Mouse (Mus musculus) heart, embryonic 11.5 days (tissue): ENCODE results near the gene Phldb3. TPM values are rescaled to one million over a fixed set of nuclear protein-coding genes. Genes with fewer than 3 reads are reported as not detected.

Experiments
- ATAC-seq: fragments of 200-750 bp; cut with Nextera tagmentation; replicated peaks from 2 replicates; pipeline ENCODE4 v1.8.0; 2017; ENCODE audit warnings: moderate library complexity; ENCODE audit not compliant: insufficient number of reproducible peaks, low FRiP score, low TSS enrichment
- H3K27ac ChIP-seq: fragments of 300-500 bp; sonication (generic); 2 replicates; pipeline ENCODE4 v1.5.1; 2014; ENCODE audit warnings: mild to moderate bottlenecking, low read depth, low read length
- H3K27me3 ChIP-seq: fragments of 300-500 bp; sonication (generic); 2 replicates; pipeline ENCODE4 v1.6.1; 2014; ENCODE audit warnings: mild to moderate bottlenecking, low read length, mixed read lengths; ENCODE audit not compliant: control insufficient read depth, insufficient read depth
- H3K36me3 ChIP-seq: fragments of 300-500 bp; sonication (generic); 2 replicates; pipeline ENCODE4 v1.6.1; 2014; ENCODE audit warnings: mild to moderate bottlenecking, low read length, moderate library complexity, mixed read lengths; ENCODE audit not compliant: control insufficient read depth, insufficient read depth
- H3K4me1 ChIP-seq: fragments of 300-500 bp; sonication (generic); 2 replicates; pipeline ENCODE4 v1.6.1; 2014; ENCODE audit warnings: low read length; ENCODE audit not compliant: control insufficient read depth, insufficient read depth
- H3K4me2 ChIP-seq: fragments of 300-500 bp; sonication (generic); 2 replicates; pipeline ENCODE4 v1.6.1; 2014; ENCODE audit warnings: mild to moderate bottlenecking, moderate library complexity
- H3K4me3 ChIP-seq: fragments of 300-500 bp; sonication (generic); 2 replicates; pipeline ENCODE4 v1.5.1; 2014; ENCODE audit warnings: low read depth, low read length
- H3K9ac ChIP-seq: fragments of 300-500 bp; sonication (generic); 2 replicates; pipeline ENCODE4 v1.6.1; 2014; ENCODE audit warnings: mild to moderate bottlenecking, low read depth, low read length, moderate library complexity
- H3K9me3 ChIP-seq: fragments of 300-500 bp; sonication (generic); replicated peaks from 2 replicates; pipeline ENCODE4 v1.6.1; 2016; ENCODE audit warnings: low read length; ENCODE audit not compliant: control insufficient read depth
- WGBS: fragments of 180-500 bp; shearing (Covaris S2); extraction: QIAGEN DNeasy Blood & Tissue Kit; methylation state at CpG from one replicate; pipeline ENCODE4 v1.1.7; 2014; ENCODE audit not compliant: insufficient replicate concordance; 5-methylcytosine and 5-hydroxymethylcytosine counted together
- polyA plus RNA-seq: library from polyadenylated mRNA; unstranded; fragments of >200 nt; fragmentation: Nextera tagmentation; extraction: Ambion mirVana; gene quantifications from 2 replicates; pipeline ENCODE4 v1.2.1, GENCODE M21; 2014

The Phldb3 gene
- polyA plus RNA-seq, 1 experiment from 2014 or later: 0.06 TPM

DNA sequence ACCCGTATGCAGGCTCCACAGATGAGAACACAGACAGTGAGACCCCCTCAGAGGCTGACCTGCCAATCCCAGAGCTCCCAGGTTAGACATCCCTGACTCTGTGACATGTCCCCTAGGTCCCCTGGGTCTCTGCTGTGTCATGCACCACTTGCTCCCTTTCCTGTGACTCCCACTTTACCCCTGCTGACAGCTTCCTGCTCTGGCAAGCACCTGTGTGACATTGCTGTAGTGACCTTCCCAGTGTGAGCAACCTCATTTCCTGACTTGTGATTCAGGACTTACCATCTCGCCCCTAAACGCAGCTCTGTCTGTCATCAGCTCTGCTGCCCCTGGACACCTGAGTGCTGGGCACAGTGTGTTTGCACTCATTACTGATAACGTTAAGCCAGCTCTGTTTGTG lies 39.5 kb upstream of the Phldb3 start:
- Histone ChIP-seq H3K27me3 (no peaks in the 10 kb centered on the region), H3K9me3 (no peaks in the 10 kb centered on the region), H3K4me2 (no peak overlapping the region), H3K27ac (no peak overlapping the region), H3K4me3 (no peak overlapping the region), H3K4me1 (no peaks in the 10 kb centered on the region), H3K36me3 (peaks cover 22% of the 10 kb centered on the region), H3K9ac (no peak overlapping the region)
- 85% methylated on average over 4 of the region's 4 CpGs for WGBS
- no peak for ATAC-seq

DNA sequence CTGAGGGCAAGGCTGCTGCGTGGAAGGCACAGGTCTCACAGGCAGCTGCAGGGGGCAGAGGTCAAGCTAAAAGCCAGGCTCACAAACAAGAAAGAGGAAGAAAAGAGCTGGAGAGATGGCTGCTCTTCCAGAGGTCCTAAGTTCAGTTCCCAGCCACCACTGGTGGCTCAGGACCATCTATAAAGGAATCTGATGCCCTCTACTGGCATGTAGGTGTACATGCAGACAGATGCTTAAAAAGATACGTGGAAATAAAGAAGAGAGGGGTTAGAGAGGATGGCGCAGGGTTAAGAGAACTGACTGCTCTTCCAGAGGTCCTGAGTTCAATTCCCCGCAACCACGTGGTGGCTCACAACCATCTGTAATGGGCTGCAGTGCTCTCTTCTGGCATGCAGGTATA lies 38.1 kb upstream of the Phldb3 start:
- Histone ChIP-seq H3K4me2 (no peak overlapping the region), H3K9ac (no peak overlapping the region), H3K27me3 (no peaks in the 10 kb centered on the region), H3K4me1 (no peaks in the 10 kb centered on the region), H3K9me3 (no peaks in the 10 kb centered on the region), H3K36me3 (peaks cover 22% of the 10 kb centered on the region), H3K4me3 (no peak overlapping the region), H3K27ac (no peak overlapping the region)
- 59% methylated on average over 5 of the region's 5 CpGs for WGBS
- no peak for ATAC-seq

- no peaks in the 10 kb centered on the region for H3K27me3 ChIP-seq
- no peak for ATAC-seq
- no peak overlapping the region for H3K9ac ChIP-seq
- WGBS: 61% methylated on average over 12 of the region's 12 CpGs
- H3K4me2 ChIP-seq: no peak overlapping the region
- H3K36me3 ChIP-seq: peaks cover 16% of the 10 kb centered on the region; the same call in 1 of the 2 replicates
- no peak overlapping the region for H3K4me3 ChIP-seq
- H3K4me1 ChIP-seq: no peaks in the 10 kb centered on the region
- H3K9me3 ChIP-seq: no peaks in the 10 kb centered on the region
- H3K27ac ChIP-seq: no peak overlapping the region
Measured at GRCm38 (mm10) chr7:24574224-24574796, 36.3 kb upstream of the Phldb3 start.

GRCm38 (mm10) chr7:24577811-24578210 lies 32.8 kb upstream of the Phldb3 start:
- H3K27me3 ChIP-seq: no peaks in the 10 kb centered on the region
- H3K4me2 ChIP-seq: no peak overlapping the region
- H3K4me3 ChIP-seq: no peak overlapping the region
- WGBS: 88% methylated on average over 10 of the region's 10 CpGs
- no peak overlapping the region for H3K9ac ChIP-seq
- no peak for ATAC-seq
- H3K36me3 ChIP-seq: peaks cover under 1% of the 10 kb centered on the region; the same call in 1 of the 2 replicates
- no peak overlapping the region for H3K27ac ChIP-seq
- H3K4me1 ChIP-seq: no peaks in the 10 kb centered on the region
- H3K9me3 ChIP-seq: no peaks in the 10 kb centered on the region

DNA sequence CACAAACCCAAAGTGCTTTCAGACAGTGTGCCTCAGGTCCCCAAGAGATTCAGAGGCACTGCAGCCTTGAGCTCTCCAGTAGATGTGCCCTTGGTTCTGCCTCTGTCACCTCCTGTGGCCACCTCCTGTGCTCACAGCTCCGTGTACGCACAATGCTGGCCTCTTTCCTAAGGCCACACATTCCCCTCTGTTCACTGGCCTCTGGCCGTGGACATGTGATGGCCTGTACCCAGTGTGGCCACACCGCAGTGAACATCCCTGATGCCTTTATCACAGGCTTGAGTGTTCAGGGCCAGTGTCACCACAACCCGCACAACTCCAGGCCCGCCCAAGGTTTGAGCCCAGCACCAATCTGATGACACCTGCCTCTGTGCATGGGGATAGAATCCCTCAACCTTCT lies 25.7 kb upstream of the Phldb3 start:
- Histone ChIP-seq H3K27me3 (peaks cover 39% of the 10 kb centered on the region), H3K9ac (no peak overlapping the region), H3K4me3 (no peak overlapping the region), H3K36me3 (no peaks in the 10 kb centered on the region), H3K27ac (no peak overlapping the region), H3K4me2 (no peak overlapping the region), H3K4me1 (0 out of 2 replicates have a peak, but pooled peaks cover 4% of the 10 kb centered on the region), H3K9me3 (no peaks in the 10 kb centered on the region)
- ATAC-seq: no peak
- 78% methylated on average over 6 of the region's 6 CpGs for WGBS

- Histone ChIP-seq H3K36me3 (no peaks in the 10 kb centered on the region), H3K9ac (no peak overlapping the region), H3K4me3 (no peak overlapping the region), H3K4me2 (no peak overlapping the region), H3K4me1 (0 out of 2 replicates have a peak, but pooled peaks cover 4% of the 10 kb centered on the region), H3K9me3 (no peaks in the 10 kb centered on the region), H3K27ac (no peak overlapping the region), H3K27me3 (peaks cover 39% of the 10 kb centered on the region)
- WGBS: 25% methylated on average over 16 of the region's 16 CpGs
- no peak for ATAC-seq
Measured at GRCm38 (mm10) chr7:24585995-24586394, 24.6 kb upstream of the Phldb3 start.

DNA sequence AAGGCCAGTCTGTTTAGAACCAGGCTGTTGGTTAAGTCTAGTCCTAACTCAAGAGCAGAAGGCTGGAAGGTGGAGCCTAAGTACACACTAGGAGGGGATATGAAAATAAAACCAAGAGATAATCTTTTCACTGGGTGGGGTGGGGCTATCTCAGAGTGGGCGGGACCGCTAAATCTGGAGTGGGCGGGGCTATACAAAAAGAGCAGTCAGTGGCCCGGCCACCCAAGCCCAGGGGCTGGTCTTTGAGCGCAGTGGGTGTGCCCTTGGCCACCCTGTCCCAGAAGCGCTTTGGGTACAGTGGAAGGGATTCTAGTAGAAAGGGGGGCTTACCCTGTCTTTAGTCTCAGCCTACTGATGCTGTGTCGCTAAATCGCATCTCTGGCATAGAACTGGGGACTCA lies 23.7 kb upstream of the Phldb3 start:
- 0 out of 2 replicates have a peak, but pooled peaks have one; percentile 50 for ATAC-seq
- Histone ChIP-seq H3K27ac (no peak overlapping the region), H3K4me3 (peak overlapping the region; percentile 48), H3K9ac (peak overlapping the region; percentile 62; the same call in 1 of the 2 replicates), H3K27me3 (peaks cover 39% of the 10 kb centered on the region), H3K9me3 (no peaks in the 10 kb centered on the region), H3K4me2 (peak overlapping the region; percentile 73), H3K36me3 (no peaks in the 10 kb centered on the region), H3K4me1 (0 out of 2 replicates have a peak, but pooled peaks cover 4% of the 10 kb centered on the region)
- WGBS: 8% methylated on average over 8 of the region's 8 CpGs

DNA sequence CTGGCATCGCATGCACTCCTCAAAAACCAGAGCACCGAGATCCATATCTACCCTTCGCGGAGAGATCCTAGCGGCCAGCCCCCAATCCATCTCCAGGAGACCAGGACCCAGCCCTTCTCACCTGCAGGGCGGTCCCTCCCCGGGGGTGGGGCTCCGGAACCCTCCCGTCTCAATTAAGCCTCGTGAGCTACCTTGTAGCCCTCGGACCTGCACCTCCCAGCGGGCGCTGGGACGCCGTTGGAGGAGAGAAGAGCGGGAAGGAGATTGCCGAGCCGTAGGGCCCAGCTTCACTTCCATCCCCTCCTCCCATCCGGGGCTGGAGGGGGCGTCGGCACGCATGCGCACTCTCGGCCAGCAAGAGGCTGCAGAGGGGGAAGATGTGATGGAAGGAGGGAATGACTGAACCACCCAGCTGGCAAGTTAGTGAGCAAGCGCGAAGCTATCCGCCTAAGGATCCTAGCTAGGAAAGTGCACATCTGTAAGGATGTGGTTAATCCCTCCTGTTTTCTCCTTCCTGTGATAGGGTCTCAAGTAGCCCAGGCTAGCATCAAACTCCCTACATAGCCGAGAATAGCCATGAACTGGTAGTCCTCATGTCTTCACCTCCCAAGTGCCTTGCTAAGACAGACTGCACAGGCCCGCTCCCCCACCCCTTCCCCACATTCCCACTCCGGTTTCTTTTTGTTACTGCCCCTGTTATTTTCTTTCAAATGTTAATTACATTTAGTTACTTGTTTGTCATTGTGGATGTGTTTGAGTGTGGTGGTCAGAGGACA lies 23.0 kb upstream of the Phldb3 start, which contains the start of the genes Ethe1 and Zfp575:
Gene Ethe1, plus strand, starts transcription at position 214 of the 776 bp plus-strand sequence.
Gene Zfp575, minus strand, starts transcription at position 312 of the 776 bp plus-strand sequence.
- WGBS: 8% methylated on average over 28 of the region's 30 CpGs
- ATAC-seq: peak; percentile 36; the same call in 1 of the 2 replicates
- Histone ChIP-seq H3K27ac (no peak within 1 kb of the TSS), H3K4me1 (0 out of 2 replicates have a peak, but pooled peaks cover 4% of the 10 kb centered on the region), H3K9me3 (no peaks in the 10 kb centered on the region), H3K27me3 (peaks cover 39% of the 10 kb centered on the region), H3K9ac (peak within 1 kb of the TSS; percentile 62), H3K4me3 (peak within 1 kb of the TSS; percentile 48), H3K4me2 (peak within 1 kb of the TSS; percentile 73), H3K36me3 (no peaks in the 10 kb centered on the region)
